Mouse (Mus musculus) MEL (cell line): Measurements from ENCODE around the gene Gm49361.

ENCODE experiments used
- CTCF ChIP-seq, 3 experiments: IDR thresholded peaks in 2 of 3; conservative IDR thresholded peaks in 1 of 3; 2 replicates each; pipeline ENCODE4 v1.5.1; 2011 to 2012; ENCODE audit warnings: low read length in 3 of 3, low read depth in 2 of 3, mild to moderate bottlenecking in 2 of 3, improper control_type of control experiment in 1 of 3, inconsistent platforms in 1 of 3, mixed read lengths in 1 of 3, moderate library complexity in 1 of 3; ENCODE audit not compliant: control insufficient read depth in 1 of 3, insufficient read depth in 1 of 3, poor library complexity in 1 of 3, severe bottlenecking in 1 of 3
- MEF2A ChIP-seq: IDR thresholded peaks from 2 replicates; pipeline ENCODE4 v1.6.1; 2014; ENCODE audit warnings: low read depth, mild to moderate bottlenecking, inconsistent platforms, low read length, improper control_type of control experiment; ENCODE audit not compliant: poor library complexity, insufficient replicate concordance, severe bottlenecking; ENCODE audit errors: extremely low read depth
- POLR2A ChIP-seq, 2 experiments: IDR thresholded peaks; 2 replicates each; pipeline ENCODE4 v1.6.1; 2011 to 2012; ENCODE audit warnings: low read length in 2 of 2, mild to moderate bottlenecking in 2 of 2, control low read depth in 1 of 2, improper control_type of control experiment in 1 of 2, low read depth in 1 of 2, moderate library complexity in 1 of 2; ENCODE audit not compliant: control insufficient read depth in 1 of 2, insufficient read depth in 1 of 2, poor library complexity in 1 of 2

DNA sequence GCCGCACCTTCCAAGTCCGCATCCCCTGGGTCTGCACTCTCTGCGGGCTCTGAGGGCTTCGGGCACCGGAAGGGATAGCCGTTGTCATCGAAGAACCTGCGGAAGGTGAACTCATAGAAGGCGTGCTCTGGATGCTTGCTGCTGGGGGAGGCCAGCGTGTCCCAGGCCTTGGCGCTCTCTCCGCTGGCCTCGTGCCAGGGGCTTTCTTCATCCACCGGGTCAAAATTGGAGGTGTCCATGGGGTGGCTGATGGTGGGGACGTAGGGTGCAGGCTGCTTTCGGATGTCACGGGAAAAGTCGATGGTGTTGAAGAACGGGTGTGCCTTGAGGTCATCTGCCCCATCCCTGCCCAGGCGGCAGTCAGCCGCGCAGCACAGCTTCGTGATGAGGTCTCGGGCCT is 54.6 kb downstream of the Gm49361 start:
- TF ChIP-seq CTCF (IDR thresholded peaks at IDR 0.05 in 2 of 3, conservative IDR thresholded peaks at IDR 0.05 in 1 of 3; ENCODE audit: control insufficient read depth in 1 of 3, insufficient read depth in 1 of 3, low read depth in 2 of 3, low read length in 3 of 3, poor library complexity in 1 of 3, severe bottlenecking in 1 of 3) (no peak), MEF2A (no peak), POLR2A (IDR thresholded peaks at IDR 0.05; ENCODE audit: control insufficient read depth in 1 of 2, insufficient read depth in 1 of 2, low read depth in 1 of 2, low read length in 2 of 2, poor library complexity in 1 of 2) (no peak)
